Mouse (Mus musculus) bone marrow, adult 2 months (tissue): ENCODE results near the gene Atp6v1fnb. TPM values are rescaled to one million over a fixed set of nuclear protein-coding genes. Genes with fewer than 3 reads are reported as not detected.

Source experiments
- H3K27ac ChIP-seq: fragments of 200-500 bp; 2 replicates; pipeline ENCODE4 v1.5.1; 2012; ENCODE audit warnings: low read depth, mild to moderate bottlenecking, control low read depth, inconsistent platforms, low read length; ENCODE audit not compliant: control insufficient read depth, poor library complexity, insufficient read depth
- H3K4me1 ChIP-seq: fragments of 200-500 bp; 2 replicates; pipeline ENCODE4 v1.6.1; 2011; ENCODE audit warnings: low read length; ENCODE audit not compliant: control insufficient read depth, insufficient read depth
- H3K4me3 ChIP-seq: fragments of 200-500 bp; replicated peaks from 2 replicates; pipeline ENCODE3; 2011; ENCODE audit warnings: mild to moderate bottlenecking, low read depth, low read length, control low read depth; ENCODE audit not compliant: control insufficient read depth
- CTCF ChIP-seq: fragments of 200-500 bp; IDR thresholded peaks from 2 replicates; pipeline ENCODE4 v1.5.1; 2011; ENCODE audit warnings: low read length, control low read depth; ENCODE audit not compliant: control insufficient read depth, insufficient read depth
- POLR2A ChIP-seq: fragments of 200-500 bp; IDR thresholded peaks from 2 replicates; pipeline ENCODE4 v1.6.1; 2011; ENCODE audit warnings: low read depth, mild to moderate bottlenecking, control low read depth, low read length, borderline replicate concordance; ENCODE audit not compliant: control insufficient read depth
- WGBS: fragments of 180-500 bp; shearing (Covaris S2); methylation state at CpG from one replicate; pipeline ENCODE4 v1.1.7; 2018; 5-methylcytosine and 5-hydroxymethylcytosine counted together
- polyA plus RNA-seq: library from polyadenylated mRNA; stranded (reverse); fragments of >200 nt; gene quantifications from 2 replicates; pipeline ENCODE4 v1.2.4, GENCODE M21; 2011; ENCODE audit warnings: low replicate concordance; ENCODE audit not compliant: missing spikeins, insufficient read depth, insufficient read length

The Atp6v1fnb gene
- polyA plus RNA-seq: not detected in 2 replicates

- Histone ChIP-seq H3K4me1 (no peaks in the 10 kb centered on the region; the same call in none of the 2 replicates), H3K4me3 (no peak within 1 kb of the TSS), H3K27ac (no peak within 1 kb of the TSS)
- 89% methylated on average over 4 of the region's 4 CpGs for WGBS
- TF ChIP-seq CTCF (no peak), POLR2A (no peak)
Observed at GRCm38 (mm10) chr6:29471137-29471536, at the start of gene Atp6v1fnb. Gene Atp6v1fnb, plus strand, starts transcription at chr6:29471437.

- no peaks in the 10 kb centered on the region for H3K4me1 ChIP-seq
- H3K4me3 ChIP-seq: no peak overlapping the region
- H3K27ac ChIP-seq: no peak overlapping the region
- TF ChIP-seq CTCF: no peak
- TF ChIP-seq POLR2A: no peak
- 80% methylated on average over 8 of the region's 8 CpGs for WGBS
Observed at GRCm38 (mm10) chr6:29425118-29425517, 46.1 kb upstream of the Atp6v1fnb start.

- TF ChIP-seq CTCF (no peak), POLR2A (no peak)
- Histone ChIP-seq H3K27ac (no peak overlapping the region), H3K4me3 (no peak overlapping the region), H3K4me1 (no peaks in the 10 kb centered on the region)
- WGBS: 87% methylated on average over 6 of the region's 6 CpGs
Observed at GRCm38 (mm10) chr6:29426331-29426730, 44.9 kb upstream of the Atp6v1fnb start.

GRCm38 (mm10) chr6:29428171-29428570 is 43.1 kb upstream of the Atp6v1fnb start:
- Histone ChIP-seq H3K4me3 (no peak overlapping the region), H3K27ac (no peak overlapping the region), H3K4me1 (no peaks in the 10 kb centered on the region)
- WGBS: 64% methylated on average over 4 of the region's 4 CpGs
- TF ChIP-seq CTCF (no peak), POLR2A (no peak)

GRCm38 (mm10) chr6:29430681-29431420 is 40.4 kb upstream of the Atp6v1fnb start:
- Histone ChIP-seq H3K27ac (no peak overlapping the region), H3K4me3 (no peak overlapping the region), H3K4me1 (no peaks in the 10 kb centered on the region)
- WGBS: 73% methylated on average over 15 of the region's 15 CpGs
- TF ChIP-seq CTCF (no peak), POLR2A (no peak)

GRCm38 (mm10) chr6:29431473-29431872 is 39.8 kb upstream of the Atp6v1fnb start:
- no peak for TF ChIP-seq POLR2A
- TF ChIP-seq CTCF: no peak
- H3K4me3 ChIP-seq: no peak overlapping the region
- 74% methylated on average over 5 of the region's 5 CpGs for WGBS
- H3K4me1 ChIP-seq: no peaks in the 10 kb centered on the region
- H3K27ac ChIP-seq: no peak overlapping the region

GRCm38 (mm10) chr6:29432156-29432555 is 39.1 kb upstream of the Atp6v1fnb start:
- Histone ChIP-seq H3K4me3 (no peak overlapping the region), H3K4me1 (no peaks in the 10 kb centered on the region), H3K27ac (no peak overlapping the region)
- no peak for TF ChIP-seq POLR2A
- no peak for TF ChIP-seq CTCF
- WGBS: 50% methylated on average over 3 of the region's 3 CpGs

GRCm38 (mm10) chr6:29432676-29433037 is 38.6 kb upstream of the Atp6v1fnb start:
- no peak overlapping the region for H3K27ac ChIP-seq
- H3K4me1 ChIP-seq: no peaks in the 10 kb centered on the region
- TF ChIP-seq POLR2A (no peak), CTCF (no peak)
- no peak overlapping the region for H3K4me3 ChIP-seq
